Mouse (Mus musculus): ENCODE data around the gene Rinl.

GRCm38 (mm10) chr7:28832137-28832536 is 43.4 kb downstream of the Rinl start:
- TF ChIP-seq CTCF (IDR thresholded peaks at IDR 0.05) (no peak), POLR2A (IDR thresholded peaks at IDR 0.05; ENCODE audit: insufficient read depth, low read depth, low read length) (no peak), EP300 (IDR thresholded peaks at IDR 0.05; ENCODE audit: insufficient read depth, low read depth, low read length) (no peak)

Measured in heart, adult 2 months (tissue).